Mouse (Mus musculus) hindbrain, embryonic 16.5 days (tissue): ENCODE measurements around the gene Xkrx. TPM values are rescaled to one million over a fixed set of nuclear protein-coding genes. Genes with fewer than 3 reads are reported as not detected.

ENCODE experiments used
- polyA plus RNA-seq: library from polyadenylated mRNA; unstranded; fragments of >200 nt; fragmentation: Nextera tagmentation; extraction: Ambion mirVana; gene quantifications from 2 replicates; pipeline ENCODE4 v1.2.1, GENCODE M21; 2015

Gene Xkrx
- polyA plus RNA-seq, 1 experiment from 2014 or later: 0.95 TPM

Other genes starting within 250 kb of the Xkrx start
- gene Sytl4, start 180.3 kb downstream of the Xkrx start, polyA plus RNA-seq: 0.99 and 1.0 TPM in 2 replicates
- 65.9 and 68.2 TPM in 2 replicates for gene Cstf2, start 102.9 kb downstream of the Xkrx start, polyA plus RNA-seq
- not detected in 2 replicates for gene Arl13a, start 25.4 kb upstream of the Xkrx start, polyA plus RNA-seq
- 0.15 and 0.36 TPM in 2 replicates for gene Nox1, start 59.9 kb upstream of the Xkrx start, polyA plus RNA-seq
- 7.5 and 8.2 TPM in 2 replicates for gene Trmt2b, start 114.9 kb upstream of the Xkrx start, polyA plus RNA-seq
- gene Tmem35a, start 133.1 kb upstream of the Xkrx start, polyA plus RNA-seq: 117 and 126 TPM in 2 replicates
- 6.9 and 7.7 TPM in 2 replicates for gene Cenpi, start 146.0 kb upstream of the Xkrx start, polyA plus RNA-seq
- 15.4 and 19.5 TPM in 2 replicates for gene Drp2, start 242.5 kb upstream of the Xkrx start, polyA plus RNA-seq